Mouse (Mus musculus): ENCODE measurements around the gene Krtap5-1.
"Not testable (repeated sequence)": the region's sequence is repeated elsewhere in the genome, so short reads cannot be mapped to it uniquely, and the experiment has no call there.

- TF ChIP-seq POLR2A (IDR thresholded peaks at IDR 0.05; ENCODE audit: low read depth, low read length); NELFE (IDR thresholded peaks at IDR 0.05; ENCODE audit: low read depth, low read length); ZMIZ1 (IDR thresholded peaks at IDR 0.05; ENCODE audit: low read depth, low read length); KAT2A (IDR thresholded peaks at IDR 0.05; ENCODE audit: insufficient replicate concordance, low read length); USF1 (IDR thresholded peaks at IDR 0.05; ENCODE audit: low read depth, low read length); CTCF (conservative IDR thresholded peaks at IDR 0.05 in 1 of 2, IDR thresholded peaks at IDR 0.05 in 1 of 2; ENCODE audit: low read depth in 2 of 2, low read length in 2 of 2); MAZ (IDR thresholded peaks at IDR 0.05; ENCODE audit: low read depth, low read length); EP300 (IDR thresholded peaks at IDR 0.05; ENCODE audit: low read length); MXI1 (IDR thresholded peaks at IDR 0.05; ENCODE audit: low read depth, low read length); PAX5 (IDR thresholded peaks at IDR 0.05; ENCODE audit: low read length): not testable (repeated sequence)
These were observed 22.7 kb downstream of the Krtap5-1 start, which contains the start of gene Gm4559 for GRCm38 (mm10) chr7:142274263-142274662.

Data from CH12.LX (cell line).